Mouse (Mus musculus): ENCODE results near the gene Faap100.
"Not testable (repeated sequence)": the region's sequence is repeated elsewhere in the genome, so short reads cannot be mapped to it uniquely, and the experiment has no call there.

Faap100 gene

DNA sequence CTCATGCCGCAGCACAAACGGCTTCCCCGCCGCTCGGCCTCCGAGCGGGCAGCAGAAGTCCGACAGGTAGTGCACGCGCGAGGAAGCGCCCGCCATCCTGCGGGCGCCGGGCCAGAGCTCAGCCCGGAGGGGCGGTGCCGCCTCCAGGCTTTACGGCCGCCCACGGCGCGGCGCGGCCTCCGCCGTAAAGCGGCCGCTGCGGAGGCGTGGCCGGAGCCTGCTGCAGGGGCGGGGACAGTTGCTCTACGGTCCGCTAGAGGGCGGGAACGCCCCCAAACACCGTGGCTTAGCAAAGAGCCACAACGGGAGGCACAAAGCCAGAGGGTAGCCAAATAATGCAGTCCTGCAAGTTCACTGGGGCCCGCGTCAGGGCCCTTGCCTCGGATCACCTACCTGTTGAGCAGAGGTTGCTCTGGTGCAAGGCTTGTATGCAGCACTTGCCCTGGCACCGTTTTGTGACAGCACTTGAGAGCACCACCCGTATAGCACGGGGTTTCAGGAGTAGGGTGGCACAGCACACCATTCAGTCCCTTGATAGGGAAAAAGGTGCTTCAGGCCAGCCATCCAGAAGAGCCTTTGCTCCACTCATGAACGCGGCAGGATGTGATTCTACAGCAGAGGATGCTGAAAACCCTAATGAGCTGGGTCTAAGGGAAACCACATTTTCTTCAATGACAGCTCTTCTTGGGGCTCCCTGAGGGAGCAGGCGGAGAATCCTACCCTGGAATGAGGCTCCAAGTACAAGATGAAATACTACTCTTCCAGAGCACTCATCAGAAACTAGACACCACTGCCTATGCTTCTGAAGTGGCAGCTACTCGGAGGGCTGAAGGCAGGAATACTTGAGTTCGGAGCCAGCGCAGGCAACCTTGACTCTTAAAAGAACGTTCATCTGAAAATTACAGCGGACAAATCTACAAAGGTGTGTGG, at the start of gene Faap100:
Faap100 (minus strand) TSS at position 154 of the 930 bp plus-strand sequence.
- DNase-seq (ENCODE audit: low read depth, low spot score): peak; percentile 93

DNA sequence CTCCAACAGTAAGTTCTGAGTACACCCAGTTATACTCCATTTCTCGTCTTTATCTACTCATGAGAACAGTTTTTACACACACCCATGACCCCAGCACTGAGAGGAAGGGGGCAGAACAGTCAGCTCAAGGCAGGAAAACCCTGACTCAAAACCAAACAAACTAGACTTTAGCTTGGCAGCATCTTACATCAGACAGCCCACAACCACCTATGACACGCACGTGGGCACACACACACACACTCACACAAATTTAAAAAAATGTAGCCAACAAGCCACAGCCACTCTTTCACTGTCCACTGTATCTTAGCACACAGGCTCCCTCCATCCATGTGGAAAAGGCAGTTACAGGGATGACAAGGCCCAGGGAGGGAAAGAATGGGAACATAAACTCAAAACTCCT, 48.2 kb upstream of the Faap100 start:
- DNase-seq (ENCODE audit: low read depth, low spot score): no peak

- DNase-seq (ENCODE audit: low read depth, low spot score): peak; percentile 76
Observed at GRCm38 (mm10) chr11:120423569-120424295, 45.2 kb upstream of the Faap100 start.

DNA sequence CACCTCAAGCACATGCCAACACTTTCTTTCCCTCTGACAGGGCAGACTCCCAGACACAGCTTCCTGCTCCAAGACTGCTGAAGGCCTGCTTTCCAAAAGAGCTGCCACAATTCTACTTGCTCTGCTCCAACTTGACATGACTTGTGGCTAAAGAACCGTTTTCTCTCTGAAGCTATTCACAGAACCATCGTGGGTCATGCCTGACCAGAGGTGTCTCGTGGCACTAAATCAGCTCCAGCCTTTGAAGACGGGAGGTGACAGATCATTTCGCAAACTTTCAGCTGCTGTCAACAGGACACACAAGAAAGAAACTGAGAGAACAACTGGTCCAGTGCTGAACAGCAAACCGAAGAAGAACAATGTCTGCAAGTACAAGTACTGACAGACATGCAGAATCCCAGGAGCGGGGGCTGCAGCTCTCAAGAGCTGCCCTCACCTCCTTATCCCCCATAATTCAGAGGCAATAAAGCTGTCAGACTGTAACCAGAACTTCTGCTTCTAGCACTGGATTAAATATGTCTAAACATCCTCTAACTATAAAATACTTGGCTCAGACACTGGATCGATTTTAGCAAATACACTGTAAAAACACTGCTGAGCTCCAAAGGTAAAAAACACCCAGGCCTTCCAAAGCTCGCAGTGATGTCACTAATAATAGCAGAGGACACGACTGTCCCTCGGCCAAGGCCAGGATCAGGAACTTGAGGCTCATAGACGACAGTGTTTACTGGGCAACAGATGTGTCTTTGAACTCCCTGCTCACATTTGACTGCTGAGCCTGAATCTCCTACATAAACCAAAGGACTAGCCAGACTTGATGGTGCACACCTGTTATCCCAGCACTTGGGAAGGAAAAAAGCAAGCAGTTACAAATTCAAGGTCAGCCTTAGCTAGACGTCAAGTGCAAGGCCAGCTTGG, 44.3 kb upstream of the Faap100 start:
- no peak for DNase-seq (ENCODE audit: low read depth, low spot score)

GRCm38 (mm10) chr11:120418592-120418991, 40.0 kb upstream of the Faap100 start:
- no peak for DNase-seq (ENCODE audit: low read depth, low spot score)

GRCm38 (mm10) chr11:120417852-120418251, 39.3 kb upstream of the Faap100 start:
- DNase-seq (ENCODE audit: low read depth, low spot score): no peak

- not testable (repeated sequence) for DNase-seq (ENCODE audit: low read depth, low spot score)
Observed at GRCm38 (mm10) chr11:120413621-120414020, 35.1 kb upstream of the Faap100 start.

- no peak for DNase-seq (ENCODE audit: low read depth, low spot score)
Observed at GRCm38 (mm10) chr11:120406445-120406844, 27.9 kb upstream of the Faap100 start.

GRCm38 (mm10) chr11:120405867-120406266, 27.3 kb upstream of the Faap100 start:
- DNase-seq (ENCODE audit: low read depth, low spot score): no peak

DNA sequence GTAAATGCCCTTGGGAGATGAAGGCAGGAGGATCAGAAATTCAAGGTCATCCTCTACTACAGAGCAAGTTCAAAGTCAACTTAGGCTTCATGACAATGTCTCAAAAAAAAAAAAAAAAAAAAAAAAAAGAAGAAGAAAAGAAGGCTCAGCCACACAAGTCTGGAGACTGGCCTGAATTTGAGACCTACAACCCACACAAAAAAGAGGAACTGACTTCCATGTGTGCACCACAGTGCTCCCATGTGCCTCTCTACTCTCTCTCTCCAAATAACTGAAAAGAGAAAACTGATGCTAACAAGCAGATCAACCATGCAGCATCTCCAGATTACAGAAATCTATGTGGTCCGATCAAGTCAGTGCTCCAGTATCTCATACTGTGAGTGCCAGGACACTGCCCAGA, 26.2 kb upstream of the Faap100 start:
- DNase-seq (ENCODE audit: low read depth, low spot score): no peak

GRCm38 (mm10) chr11:120399319-120399718, 20.8 kb upstream of the Faap100 start:
- no peak for DNase-seq (ENCODE audit: low read depth, low spot score)

GRCm38 (mm10) chr11:120397602-120398001, 19.0 kb upstream of the Faap100 start:
- DNase-seq (ENCODE audit: low read depth, low spot score): no peak

DNA sequence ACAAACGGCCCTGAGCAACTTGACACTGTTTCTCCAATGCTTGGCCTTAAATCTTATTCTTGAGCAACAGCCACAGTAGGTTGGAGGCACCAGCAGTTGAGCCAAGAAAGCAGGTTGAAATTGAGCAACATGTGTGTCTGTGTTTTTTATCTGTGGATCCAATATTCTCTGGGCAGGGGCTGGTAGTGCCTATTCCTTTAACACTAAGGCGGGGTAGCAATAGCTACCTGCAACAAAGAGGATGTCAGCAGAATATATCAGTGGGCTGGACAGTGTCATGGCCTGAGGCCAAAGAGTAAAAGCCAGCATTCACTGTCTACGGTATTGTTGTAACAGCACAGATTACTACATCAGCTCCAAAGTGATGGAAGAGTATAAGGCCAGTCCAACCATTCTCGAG, 17.1 kb upstream of the Faap100 start:
- no peak for DNase-seq (ENCODE audit: low read depth, low spot score)

DNA sequence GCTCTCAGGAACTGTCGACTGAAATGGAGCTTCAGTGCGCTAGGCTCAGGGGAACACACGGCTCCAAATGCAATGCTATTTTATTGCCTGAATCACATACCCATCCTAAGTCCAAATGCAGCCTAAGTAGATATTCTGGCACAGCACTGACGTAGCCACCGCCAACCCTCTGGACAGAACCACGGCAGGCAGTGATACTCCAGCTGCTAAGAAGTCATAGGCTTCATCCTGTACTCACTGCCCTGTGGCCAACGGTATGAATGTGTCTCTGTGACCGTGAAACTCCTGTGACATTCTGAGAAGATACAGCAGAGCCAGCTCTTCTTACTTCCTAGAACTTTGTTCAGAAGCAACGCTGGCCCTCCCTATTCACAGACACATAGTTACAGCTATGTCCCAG, 10.0 kb upstream of the Faap100 start:
- no peak for DNase-seq (ENCODE audit: low read depth, low spot score)

- DNase-seq (ENCODE audit: low read depth, low spot score): no peak
Observed at GRCm38 (mm10) chr11:120387157-120387556, 8.6 kb upstream of the Faap100 start.

GRCm38 (mm10) chr11:120386632-120387031, 8.1 kb upstream of the Faap100 start:
- DNase-seq (ENCODE audit: low read depth, low spot score): no peak

DNA sequence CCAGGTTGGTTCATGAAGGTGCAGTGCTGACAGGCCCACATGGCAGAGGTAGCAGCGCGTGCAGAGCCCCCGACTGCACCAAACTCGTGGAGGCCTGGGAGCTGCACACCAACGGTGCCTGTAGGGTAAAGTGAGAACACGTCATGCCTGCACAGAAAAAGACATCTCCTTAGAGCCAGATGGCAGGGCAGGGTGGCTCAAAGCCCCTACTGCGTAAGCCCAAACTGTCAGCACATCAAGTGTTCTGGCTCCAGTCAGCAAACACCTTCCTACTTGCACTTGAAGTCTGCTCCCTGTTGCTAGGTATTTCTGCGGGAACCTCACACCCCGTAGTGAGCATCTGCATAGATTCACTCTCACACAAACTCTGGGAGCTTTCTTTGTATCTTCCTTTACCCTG, 3.9 kb upstream of the Faap100 start:
- DNase-seq (ENCODE audit: low read depth, low spot score): no peak

DNA sequence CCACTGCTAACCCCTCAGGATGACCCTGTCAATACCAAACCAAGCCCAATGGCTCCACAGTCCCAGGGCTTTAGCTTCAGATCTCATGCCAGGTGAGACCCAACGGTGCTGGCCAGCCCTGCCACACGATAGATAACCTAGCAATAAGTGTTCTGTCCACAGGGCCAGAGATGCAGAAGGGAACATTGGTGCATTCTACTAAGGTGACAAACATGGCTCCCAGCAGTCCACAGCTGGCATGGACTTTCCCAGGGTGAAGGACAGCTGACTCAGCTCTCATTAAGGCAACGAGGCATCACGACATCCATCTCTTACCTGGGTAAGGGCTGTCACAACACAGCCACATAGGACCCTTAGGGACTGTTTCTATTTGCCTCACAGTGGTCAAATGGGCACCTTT, 2.6 kb upstream of the Faap100 start:
- no peak for DNase-seq (ENCODE audit: low read depth, low spot score)

- DNase-seq (ENCODE audit: low read depth, low spot score): no peak
Observed at GRCm38 (mm10) chr11:120380271-120380670, 1.7 kb upstream of the Faap100 start.

DNA sequence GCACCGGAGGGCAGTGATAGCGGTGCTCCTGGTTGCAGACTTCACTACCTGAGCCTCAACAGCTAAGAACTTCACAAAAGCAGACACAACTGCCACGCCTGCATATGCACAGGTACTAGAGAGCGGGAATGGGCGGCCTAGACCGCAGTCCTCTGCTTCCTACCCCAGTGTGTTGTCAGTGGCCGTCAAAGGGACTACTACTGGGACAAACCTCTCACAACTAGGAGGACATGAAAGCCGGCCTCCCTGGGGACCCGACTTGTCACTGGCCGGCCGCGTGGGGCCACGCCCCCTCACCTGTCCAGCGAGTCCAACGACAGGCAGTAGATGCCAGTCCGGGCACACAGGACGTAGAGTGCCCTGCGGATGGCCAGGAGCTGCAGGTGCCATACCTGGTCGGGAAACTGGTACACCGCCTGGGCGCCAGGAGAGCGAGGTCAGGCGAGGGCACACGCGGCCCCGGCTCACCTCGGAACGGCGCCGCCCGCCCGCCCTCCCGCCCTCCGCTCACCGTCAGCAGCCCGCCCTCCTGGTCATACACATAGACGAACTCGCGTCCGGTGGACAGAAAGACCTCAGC, 443 bp downstream of the Faap100 start:
- DNase-seq (ENCODE audit: low read depth, low spot score): no peak

- DNase-seq (ENCODE audit: low read depth, low spot score): no peak
Observed at GRCm38 (mm10) chr11:120377337-120377736, 1.2 kb downstream of the Faap100 start.
